Mouse (Mus musculus) liver, adult 2 months (tissue): ENCODE measurements around the gene Zkscan2. TPM values are rescaled to one million over a fixed set of nuclear protein-coding genes. Genes with fewer than 3 reads are reported as not detected.

Source experiments
- DNase-seq: peaks from one replicate; pipeline ENCODE4 v3.0.0-alpha.2; 2011; ENCODE audit warnings: low read depth, low spot score; ENCODE audit errors: extremely low read depth
- H3K27ac ChIP-seq: fragments of 200-500 bp; replicated peaks from 2 replicates; pipeline ENCODE4 v1.5.1; 2012; ENCODE audit warnings: low read depth, mild to moderate bottlenecking, control low read depth, inconsistent platforms, low read length; ENCODE audit not compliant: insufficient read depth
- H3K27me3 ChIP-seq: fragments of 200-500 bp; 2 replicates; pipeline ENCODE4 v1.6.1; 2012; ENCODE audit warnings: mild to moderate bottlenecking, moderate library complexity, low read length, inconsistent platforms; ENCODE audit not compliant: control insufficient read depth, insufficient read depth
- H3K36me3 ChIP-seq: fragments of 200-500 bp; 2 replicates; pipeline ENCODE4 v1.6.1; 2012; ENCODE audit warnings: low read length, inconsistent platforms; ENCODE audit not compliant: control insufficient read depth, insufficient read depth
- H3K4me1 ChIP-seq: fragments of 200-500 bp; 2 replicates; pipeline ENCODE4 v1.6.1; 2011; ENCODE audit warnings: low read length; ENCODE audit not compliant: control insufficient read depth, insufficient read depth
- H3K4me3 ChIP-seq: fragments of 200-500 bp; 2 replicates; pipeline ENCODE4 v1.5.1; 2011; ENCODE audit warnings: low read depth, mild to moderate bottlenecking, control low read depth, low read length, moderate library complexity; ENCODE audit not compliant: insufficient read depth
- H3K79me2 ChIP-seq: fragments of 200-500 bp; 2 replicates; pipeline ENCODE4 v1.6.1; 2012; ENCODE audit warnings: inconsistent platforms, mild to moderate bottlenecking, low read length, moderate library complexity; ENCODE audit not compliant: control insufficient read depth, insufficient read depth
- H3K9ac ChIP-seq: fragments of 200-500 bp; 2 replicates; pipeline ENCODE4 v1.6.1; 2012; ENCODE audit warnings: low read depth, mild to moderate bottlenecking, control low read depth, inconsistent platforms, low read length
- CTCF ChIP-seq: fragments of 200-500 bp; IDR thresholded peaks from 2 replicates; pipeline ENCODE4 v1.5.1; 2011; ENCODE audit warnings: low read depth, low read length, control low read depth
- POLR2A ChIP-seq: fragments of 200-500 bp; IDR thresholded peaks from 2 replicates; pipeline ENCODE4 v1.6.1; 2011; ENCODE audit warnings: low read length, control low read depth; ENCODE audit not compliant: insufficient read depth; ENCODE audit errors: extremely low read depth
- WGBS: fragments of 180-500 bp; shearing (Covaris S2); methylation state at CpG from one replicate; pipeline ENCODE4 v1.1.7; 2018; 5-methylcytosine and 5-hydroxymethylcytosine counted together
- polyA plus RNA-seq: library from polyadenylated mRNA; depleted of rRNA; stranded (reverse); fragments of >200 nt; gene quantifications from 2 replicates; pipeline ENCODE4 v1.2.3, GENCODE M21; 2012
- total RNA-seq: library from RNA; depleted of rRNA; stranded (reverse); fragments of >200 nt; gene quantifications from 2 replicates; pipeline ENCODE4 v1.2.3, GENCODE M21; 2014

The Zkscan2 gene
- total and polyA plus RNA-seq, 2 experiments: under 0.01 TPM; not detected in 1

- H3K4me3 ChIP-seq: no peak overlapping the region
- no peak overlapping the region for H3K27ac ChIP-seq
- H3K36me3 ChIP-seq: no peaks in the 10 kb centered on the region
- no peaks in the 10 kb centered on the region for H3K27me3 ChIP-seq
- H3K9ac ChIP-seq: no peak overlapping the region
- TF ChIP-seq CTCF (no peak), POLR2A (no peak)
- no peaks in the 10 kb centered on the region for H3K4me1 ChIP-seq
- H3K79me2 ChIP-seq: no peaks in the 10 kb centered on the region
- peak; percentile 14 for DNase-seq
- 27% methylated on average over 1 of the region's 1 CpGs for WGBS
These were observed 3.1 kb upstream of the Zkscan2 start for GRCm38 (mm10) chr7:123503358-123503757.

- Histone ChIP-seq H3K79me2 (no peaks in the 10 kb centered on the region), H3K4me1 (no peaks in the 10 kb centered on the region), H3K36me3 (no peaks in the 10 kb centered on the region), H3K9ac (no peak overlapping the region), H3K27ac (no peak overlapping the region), H3K27me3 (no peaks in the 10 kb centered on the region), H3K4me3 (peak overlapping the region; percentile 51; the same call in 1 of the 2 replicates)
- TF ChIP-seq CTCF (no peak), POLR2A (no peak)
- 42% methylated on average over 19 of the region's 19 CpGs for WGBS
- DNase-seq: no peak
These were observed 589 bp downstream of the Zkscan2 start for GRCm38 (mm10) chr7:123499481-123500238.

DNA sequence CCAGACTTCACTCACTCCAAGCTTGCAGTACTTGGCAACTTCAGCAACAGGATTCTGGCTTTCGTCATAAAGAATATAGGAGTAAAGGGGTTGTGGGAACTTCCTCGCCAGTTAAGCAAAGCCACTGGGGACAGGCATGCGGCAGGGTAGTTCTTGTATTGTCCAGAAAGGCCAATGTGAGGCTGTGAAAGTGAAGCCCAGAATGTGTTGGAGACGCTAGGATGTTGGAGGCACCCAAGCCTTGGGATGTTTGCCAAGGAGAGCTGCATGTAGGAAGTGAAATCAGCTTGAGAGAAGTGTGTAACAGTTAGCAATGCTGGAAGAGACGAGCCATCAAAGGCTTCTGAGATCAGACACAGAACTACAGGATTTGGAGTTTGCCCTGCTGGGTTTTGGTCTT is 12.5 kb downstream of the Zkscan2 start:
- Histone ChIP-seq H3K4me3 (no peak overlapping the region), H3K27ac (no peak overlapping the region), H3K79me2 (no peaks in the 10 kb centered on the region), H3K4me1 (no peaks in the 10 kb centered on the region), H3K9ac (no peak overlapping the region), H3K27me3 (no peaks in the 10 kb centered on the region), H3K36me3 (no peaks in the 10 kb centered on the region)
- WGBS: 72% methylated on average over 5 of the region's 5 CpGs
- DNase-seq: no peak
- no peak for TF ChIP-seq POLR2A
- no peak for TF ChIP-seq CTCF

- Histone ChIP-seq H3K9ac (no peak overlapping the region), H3K4me1 (peaks cover 11% of the 10 kb centered on the region), H3K79me2 (no peaks in the 10 kb centered on the region), H3K27ac (no peak overlapping the region), H3K27me3 (no peaks in the 10 kb centered on the region), H3K4me3 (no peak overlapping the region), H3K36me3 (peaks cover 2% of the 10 kb centered on the region; the same call in 1 of the 2 replicates)
- DNase-seq: no peak
- no peak for TF ChIP-seq CTCF
- TF ChIP-seq POLR2A: no peak
- WGBS: 86% methylated on average over 1 of the region's 1 CpGs
These were observed 32.3 kb downstream of the Zkscan2 start for GRCm38 (mm10) chr7:123467961-123468360.

- peak; percentile 89 for DNase-seq
- no peaks in the 10 kb centered on the region for H3K27me3 ChIP-seq
- WGBS: 10% methylated on average over 6 of the region's 6 CpGs
- no peak overlapping the region for H3K4me3 ChIP-seq
- H3K36me3 ChIP-seq: peaks cover 2% of the 10 kb centered on the region; the same call in 1 of the 2 replicates
- peak overlapping the region; percentile 68 for H3K27ac ChIP-seq
- peaks cover 15% of the 10 kb centered on the region for H3K4me1 ChIP-seq
- H3K9ac ChIP-seq: no peak overlapping the region
- H3K79me2 ChIP-seq: no peaks in the 10 kb centered on the region
- TF ChIP-seq POLR2A: no peak
- peak; percentile 94 for TF ChIP-seq CTCF
These were observed 34.4 kb downstream of the Zkscan2 start for GRCm38 (mm10) chr7:123465692-123466387.
